Comparison of ENCODE assay signal across 9 mouse cellular contexts in genomic region chr3:10684885-10685500, GRCm38 (mm10).
DNase-seq lines count a peak whose midpoint lies in the region; ATAC-seq and TF ChIP-seq lines count a peak whose summit lies in the region.
"Had no signal": no experiment of that assay in that cellular context is flagged by ENCODE, and none has a peak within 500 bp of the region (broad histone marks: within the 10 kb centered on the region; RNA-seq: fewer than 3 reads in every experiment).

No protein-coding gene starts in this region.

- H3K36me3 ChIP-seq in forebrain, embryonic 12.5 days (replicated peaks) = no peaks in the 10 kb centered on the region
- H3K36me3 ChIP-seq in kidney, embryonic 16.5 days (ENCODE audit: insufficient read depth, low read length) = no peaks in the 10 kb centered on the region
- H3K36me3 ChIP-seq in liver, postnatal 0 days (replicated peaks; ENCODE audit: insufficient read depth, low read length) = no peaks in the 10 kb centered on the region
- H3K36me3 ChIP-seq: embryonic facial prominence, embryonic 15.5 days had no signal

- H3K9me3 ChIP-seq in forebrain, embryonic 12.5 days = no peaks in the 10 kb centered on the region
- H3K9me3 ChIP-seq in kidney, embryonic 16.5 days (ENCODE audit: low read length) = no peaks in the 10 kb centered on the region
- no peaks in the 10 kb centered on the region for H3K9me3 ChIP-seq in liver, postnatal 0 days (ENCODE audit: low read length)
- H3K9me3 ChIP-seq: embryonic facial prominence, embryonic 15.5 days had no signal

- H3K27ac ChIP-seq in forebrain, embryonic 12.5 days = no peak overlapping the region
- no peak overlapping the region for H3K27ac ChIP-seq in kidney, embryonic 16.5 days (ENCODE audit: low read length)
- H3K27ac ChIP-seq in liver, postnatal 0 days (ENCODE audit: low read depth) = no peak overlapping the region
- H3K27ac ChIP-seq: embryonic facial prominence, embryonic 15.5 days had no signal

- H3K9ac ChIP-seq in forebrain, embryonic 12.5 days = no peak overlapping the region
- H3K9ac ChIP-seq in kidney, embryonic 16.5 days (replicated peaks; ENCODE audit: low read length) = no peak overlapping the region
- no peak overlapping the region for H3K9ac ChIP-seq in liver, postnatal 0 days (replicated peaks)
- H3K9ac ChIP-seq: embryonic facial prominence, embryonic 15.5 days had no signal

- no peaks in the 10 kb centered on the region for H3K27me3 ChIP-seq in forebrain, embryonic 12.5 days
- no peaks in the 10 kb centered on the region for H3K27me3 ChIP-seq in kidney, embryonic 16.5 days (ENCODE audit: insufficient read depth, low read length)
- no peaks in the 10 kb centered on the region for H3K27me3 ChIP-seq in liver, postnatal 0 days (ENCODE audit: insufficient read depth, low read length)
- H3K27me3 ChIP-seq: embryonic facial prominence, embryonic 15.5 days had no signal

- H3K4me3 ChIP-seq in forebrain, embryonic 12.5 days (replicated peaks) = no peak overlapping the region
- H3K4me3 ChIP-seq in kidney, embryonic 16.5 days (ENCODE audit: low read length) = no peak overlapping the region
- H3K4me3 ChIP-seq in liver, postnatal 0 days (ENCODE audit: low read depth, low read length) = no peak overlapping the region
- H3K4me3 ChIP-seq: embryonic facial prominence, embryonic 15.5 days had no signal

- no peak overlapping the region for H3K4me2 ChIP-seq in forebrain, embryonic 12.5 days
- H3K4me2 ChIP-seq in kidney, embryonic 16.5 days (replicated peaks; ENCODE audit: low read depth, low read length) = no peak overlapping the region
- no peak overlapping the region for H3K4me2 ChIP-seq in liver, postnatal 0 days (ENCODE audit: low read depth, low read length)

- peaks cover 5% of the 10 kb centered on the region for H3K4me1 ChIP-seq in forebrain, embryonic 12.5 days
- H3K4me1 ChIP-seq in kidney, embryonic 16.5 days (ENCODE audit: insufficient read depth, low read length) = no peaks in the 10 kb centered on the region
- no peaks in the 10 kb centered on the region for H3K4me1 ChIP-seq in liver, postnatal 0 days (ENCODE audit: insufficient read depth)

- DNase-seq in right cerebral cortex, adult 18-20 months = peak; percentile 48
- no peak for DNase-seq in right cerebral cortex, postnatal 36 days (ENCODE audit: low spot score in 2 of 2)
- peak; percentile 1 for DNase-seq in c-Kit-positive CD71-positive TER-119-negative erythroid progenitor cells, embryonic 14.5 days (ENCODE audit: low read depth)
- DNase-seq in liver, postnatal 0 days = peak; percentile 28
- peak; percentile 83 for DNase-seq in retina, embryonic 14.5 days (ENCODE audit: low spot score)
- no peak for DNase-seq in natural killer cell, adult 2 months (ENCODE audit: low spot score in 2 of 2)

- peak; percentile 64 for TF ChIP-seq CTCF in liver, postnatal 0 days (IDR thresholded peaks at IDR 0.05; ENCODE audit: low read depth)

- peak; percentile 78; the same call in 1 of the 2 replicates for ATAC-seq in forebrain, embryonic 12.5 days (ENCODE audit: low FRiP score)
- peak; percentile 49; the same call in 1 of the 2 replicates for ATAC-seq in kidney, embryonic 16.5 days (ENCODE audit: low FRiP score, low TSS enrichment)
- ATAC-seq in liver, postnatal 0 days = no peak

- TF ChIP-seq EP300 in liver, postnatal 0 days (IDR thresholded peaks at IDR 0.05; ENCODE audit: low read depth) = no peak

- WGBS in forebrain, embryonic 12.5 days = 65% methylated on average over 6 of the region's 6 CpGs
- WGBS in kidney, embryonic 16.5 days = 62% methylated on average over 6 of the region's 6 CpGs
- 55% methylated on average over 6 of the region's 6 CpGs for WGBS in liver, postnatal 0 days (ENCODE audit: insufficient replicate concordance)

Comparison
In these comparisons a context has a peak if more than half of its experiments do, and no peak if none do; other contexts are left out.
1. DNase-seq: peak in right cerebral cortex, adult 18-20 months (single experiment), c-Kit-positive CD71-positive TER-119-negative erythroid progenitor cells, embryonic 14.5 days (single experiment), liver, postnatal 0 days (single experiment) and retina, embryonic 14.5 days (single experiment); none in right cerebral cortex, postnatal 36 days (0 of 2) and natural killer cell, adult 2 months (0 of 2).